Mouse (Mus musculus): Measurements from ENCODE around the gene Jakmip3. TPM values are rescaled to one million over a fixed set of nuclear protein-coding genes. Genes with fewer than 3 reads are reported as not detected.

Gene Jakmip3
- total RNA-seq, 4 experiments from 2014 or later, result 4.4 to 13.1 (median 8.8) TPM

- no peak for DNase-seq
These were observed 122.9 kb downstream of the Jakmip3 start for GRCm38 (mm10) chr7:139063406-139063805.

- DNase-seq, result peak; percentile 20
These were observed 127.7 kb downstream of the Jakmip3 start for GRCm38 (mm10) chr7:139068182-139068623.

- DNase-seq, result no peak
These were observed 133.7 kb downstream of the Jakmip3 start for GRCm38 (mm10) chr7:139074189-139074588.

GRCm38 (mm10) chr7:139075054-139075794 lies 134.7 kb downstream of the Jakmip3 start:
- DNase-seq, result no peak

GRCm38 (mm10) chr7:139077283-139077682 lies 136.8 kb downstream of the Jakmip3 start:
- DNase-seq, result no peak

- no peak for DNase-seq
These were observed 137.7 kb downstream of the Jakmip3 start for GRCm38 (mm10) chr7:139078181-139078580.

GRCm38 (mm10) chr7:139079141-139079540 lies 138.6 kb downstream of the Jakmip3 start:
- no peak for DNase-seq

- DNase-seq, result no peak
These were observed 140.2 kb downstream of the Jakmip3 start for GRCm38 (mm10) chr7:139080714-139081113.

GRCm38 (mm10) chr7:139081158-139081557 lies 140.6 kb downstream of the Jakmip3 start:
- DNase-seq, result no peak

GRCm38 (mm10) chr7:139082281-139082680 lies 141.8 kb downstream of the Jakmip3 start:
- DNase-seq, result no peak

GRCm38 (mm10) chr7:139084316-139084715 lies 143.8 kb downstream of the Jakmip3 start:
- DNase-seq, result no peak

- peak; percentile 45 for DNase-seq
These were observed 145.2 kb downstream of the Jakmip3 start, which contains the start of gene Dpysl4 for GRCm38 (mm10) chr7:139085629-139086194. Dpysl4 (plus strand) TSS chr7:139086001.

GRCm38 (mm10) chr7:139086195-139087158 lies 145.9 kb downstream of the Jakmip3 start:
- no peak for DNase-seq

GRCm38 (mm10) chr7:139087801-139088200 lies 147.3 kb downstream of the Jakmip3 start:
- no peak for DNase-seq

GRCm38 (mm10) chr7:139089892-139090874 lies 149.7 kb downstream of the Jakmip3 start:
- no peak for DNase-seq

GRCm38 (mm10) chr7:139091681-139092080 lies 151.2 kb downstream of the Jakmip3 start:
- DNase-seq, result no peak

- no peak for DNase-seq
These were observed 152.1 kb downstream of the Jakmip3 start for GRCm38 (mm10) chr7:139092676-139093075.

GRCm38 (mm10) chr7:139093124-139093523 lies 152.6 kb downstream of the Jakmip3 start:
- DNase-seq, result no peak

GRCm38 (mm10) chr7:139093781-139094180 lies 153.3 kb downstream of the Jakmip3 start:
- DNase-seq, result no peak

GRCm38 (mm10) chr7:139094761-139095160 lies 154.2 kb downstream of the Jakmip3 start:
- no peak for DNase-seq

GRCm38 (mm10) chr7:139095282-139095681 lies 154.8 kb downstream of the Jakmip3 start:
- DNase-seq, result no peak

All from adrenal gland, adult 8-10 months (tissue).